Mouse (Mus musculus): Measurements from ENCODE around the gene Sdf2. TPM values are rescaled to one million over a fixed set of nuclear protein-coding genes. Genes with fewer than 3 reads are reported as not detected.

Sdf2 gene
- polyA plus RNA-seq, 1 experiment from 2014 or later = 76.7 TPM

- TF ChIP-seq CTCF (IDR thresholded peaks at IDR 0.05; ENCODE audit: low read depth) = no peak
- WGBS = 86% methylated on average over 7 of the region's 7 CpGs
- DNase-seq (no peak), ATAC-seq (ENCODE audit: insufficient read depth) (no peak)
- H3K9ac ChIP-seq = no peak overlapping the region
- no peak overlapping the region for H3K4me2 ChIP-seq
- no peak overlapping the region for H3K4me3 ChIP-seq (ENCODE audit: low read depth, low read length)
- no peak overlapping the region for H3K27ac ChIP-seq (ENCODE audit: low read depth)
- no peaks in the 10 kb centered on the region for H3K4me1 ChIP-seq (ENCODE audit: insufficient read depth)
- H3K9me3 ChIP-seq (ENCODE audit: low read depth, low read length) = no peaks in the 10 kb centered on the region
- no peaks in the 10 kb centered on the region for H3K27me3 ChIP-seq (ENCODE audit: insufficient read depth, low read length)
- H3K36me3 ChIP-seq (ENCODE audit: insufficient read depth) = peaks cover 85% of the 10 kb centered on the region
These were observed 43.7 kb downstream of the Sdf2 start for GRCm38 (mm10) chr11:78289146-78289763.

GRCm38 (mm10) chr11:78290654-78291053, 45.1 kb downstream of the Sdf2 start, which contains the start of gene BC030499:
TSS of gene BC030499 (plus strand) at chr11:78290841.
- no peaks in the 10 kb centered on the region for H3K27me3 ChIP-seq (ENCODE audit: insufficient read depth, low read length)
- ATAC-seq (ENCODE audit: insufficient read depth) = no peak
- no peaks in the 10 kb centered on the region for H3K4me1 ChIP-seq (ENCODE audit: insufficient read depth)
- WGBS = 89% methylated on average over 4 of the region's 4 CpGs
- H3K9ac ChIP-seq = no peak within 1 kb of the TSS
- H3K27ac ChIP-seq (ENCODE audit: low read depth) = no peak within 1 kb of the TSS
- no peak within 1 kb of the TSS for H3K4me3 ChIP-seq (ENCODE audit: low read depth, low read length)
- no peaks in the 10 kb centered on the region for H3K9me3 ChIP-seq (ENCODE audit: low read depth, low read length)
- TF ChIP-seq CTCF (IDR thresholded peaks at IDR 0.05; ENCODE audit: low read depth) = no peak
- H3K36me3 ChIP-seq (ENCODE audit: insufficient read depth) = peaks cover 71% of the 10 kb centered on the region
- DNase-seq = no peak
- no peak within 1 kb of the TSS for H3K4me2 ChIP-seq

GRCm38 (mm10) chr11:78294585-78294984, 49.0 kb downstream of the Sdf2 start:
- Histone ChIP-seq H3K27ac (ENCODE audit: low read depth) (no peak overlapping the region), H3K36me3 (ENCODE audit: insufficient read depth) (peaks cover 33% of the 10 kb centered on the region), H3K9me3 (ENCODE audit: low read depth, low read length) (no peaks in the 10 kb centered on the region), H3K9ac (no peak overlapping the region), H3K27me3 (ENCODE audit: insufficient read depth, low read length) (no peaks in the 10 kb centered on the region), H3K4me3 (ENCODE audit: low read depth, low read length) (no peak overlapping the region), H3K4me1 (ENCODE audit: insufficient read depth) (no peaks in the 10 kb centered on the region), H3K4me2 (no peak overlapping the region)
- ATAC-seq (ENCODE audit: insufficient read depth) (no peak), DNase-seq (no peak)
- no peak for TF ChIP-seq CTCF (IDR thresholded peaks at IDR 0.05; ENCODE audit: low read depth)
- WGBS = 91% methylated on average over 6 of the region's 6 CpGs

GRCm38 (mm10) chr11:78300917-78301316, 55.4 kb downstream of the Sdf2 start:
- peak overlapping the region; percentile 87 for H3K4me3 ChIP-seq (ENCODE audit: low read depth, low read length)
- H3K9ac ChIP-seq = peak overlapping the region; percentile 83
- no peak for TF ChIP-seq CTCF (IDR thresholded peaks at IDR 0.05; ENCODE audit: low read depth)
- H3K27ac ChIP-seq (ENCODE audit: low read depth) = peak overlapping the region; percentile 60; the same call in 1 of the 2 replicates
- H3K4me2 ChIP-seq = peak overlapping the region; percentile 76
- DNase-seq (no peak), ATAC-seq (ENCODE audit: insufficient read depth) (peak; percentile 42)
- H3K4me1 ChIP-seq (ENCODE audit: insufficient read depth) = no peaks in the 10 kb centered on the region
- 61% methylated on average over 7 of the region's 7 CpGs for WGBS
- no peaks in the 10 kb centered on the region for H3K27me3 ChIP-seq (ENCODE audit: insufficient read depth, low read length)
- peaks cover 29% of the 10 kb centered on the region for H3K36me3 ChIP-seq (ENCODE audit: insufficient read depth)
- H3K9me3 ChIP-seq (ENCODE audit: low read depth, low read length) = no peaks in the 10 kb centered on the region

GRCm38 (mm10) chr11:78301357-78302084, 56.0 kb downstream of the Sdf2 start, which contains the start of gene Spag5:
TSS of gene Spag5 (plus strand) at chr11:78301529.
- H3K9me3 ChIP-seq (ENCODE audit: low read depth, low read length) = no peaks in the 10 kb centered on the region
- H3K4me3 ChIP-seq (ENCODE audit: low read depth, low read length) = peak within 1 kb of the TSS; percentile 87
- TF ChIP-seq CTCF (IDR thresholded peaks at IDR 0.05; ENCODE audit: low read depth) = no peak
- peak within 1 kb of the TSS; percentile 86 for H3K27ac ChIP-seq (ENCODE audit: low read depth)
- peak; percentile 100 for ATAC-seq (ENCODE audit: insufficient read depth)
- H3K4me2 ChIP-seq = peak within 1 kb of the TSS; percentile 76
- no peaks in the 10 kb centered on the region for H3K27me3 ChIP-seq (ENCODE audit: insufficient read depth, low read length)
- H3K4me1 ChIP-seq (ENCODE audit: insufficient read depth) = no peaks in the 10 kb centered on the region
- DNase-seq = peak; percentile 97
- WGBS = under 1% methylated on average over 49 of the region's 49 CpGs
- peaks cover 34% of the 10 kb centered on the region for H3K36me3 ChIP-seq (ENCODE audit: insufficient read depth)
- H3K9ac ChIP-seq = peak within 1 kb of the TSS; percentile 83

Other genes starting within 250 kb of the Sdf2 start
- gene Dhrs13, start 213.5 kb upstream of the Sdf2 start, polyA plus RNA-seq (2014; fragmentation: Nextera tagmentation; extraction: Ambion mirVana) = 17.7 and 22.7 TPM in 2 replicates
- gene Flot2, start 207.8 kb upstream of the Sdf2 start, polyA plus RNA-seq (2014; fragmentation: Nextera tagmentation; extraction: Ambion mirVana) = 51.4 and 57.4 TPM in 2 replicates
- gene Eral1, start 165.4 kb upstream of the Sdf2 start, polyA plus RNA-seq (2014; fragmentation: Nextera tagmentation; extraction: Ambion mirVana) = 37.5 and 38.5 TPM in 2 replicates
- 17.8 and 17.9 TPM in 2 replicates for gene Fam222b, start 151.1 kb upstream of the Sdf2 start, polyA plus RNA-seq (2014; fragmentation: Nextera tagmentation; extraction: Ambion mirVana)
- 73.8 and 75.6 TPM in 2 replicates for gene Traf4, start 80.2 kb upstream of the Sdf2 start, polyA plus RNA-seq (2014; fragmentation: Nextera tagmentation; extraction: Ambion mirVana)
- gene Nek8, start 69.1 kb upstream of the Sdf2 start, polyA plus RNA-seq (2014; fragmentation: Nextera tagmentation; extraction: Ambion mirVana) = 15.3 and 17.2 TPM in 2 replicates
- gene Tlcd1, start 69.0 kb upstream of the Sdf2 start, polyA plus RNA-seq (2014; fragmentation: Nextera tagmentation; extraction: Ambion mirVana) = 19.2 and 21.6 TPM in 2 replicates
- gene Rpl23a, start 62.2 kb upstream of the Sdf2 start, polyA plus RNA-seq (2014; fragmentation: Nextera tagmentation; extraction: Ambion mirVana) = 1,638 and 1,710 TPM in 2 replicates
- 140 TPM in 2 replicates for gene Rab34, start 57.3 kb upstream of the Sdf2 start, polyA plus RNA-seq (2014; fragmentation: Nextera tagmentation; extraction: Ambion mirVana)
- gene Proca1, start 52.4 kb upstream of the Sdf2 start, polyA plus RNA-seq (2014; fragmentation: Nextera tagmentation; extraction: Ambion mirVana) = 2.8 TPM in 2 replicates
- gene Supt6, start 241 bp downstream of the Sdf2 start, polyA plus RNA-seq (2014; fragmentation: Nextera tagmentation; extraction: Ambion mirVana) = 25.8 and 27.9 TPM in 2 replicates
- gene 2610507B11Rik, start 16.0 kb downstream of the Sdf2 start, polyA plus RNA-seq (2014; fragmentation: Nextera tagmentation; extraction: Ambion mirVana) = 71.2 and 76.8 TPM in 2 replicates
- 0.45 and 0.66 TPM in 2 replicates for gene BC030499, start 45.1 kb downstream of the Sdf2 start, polyA plus RNA-seq (2014; fragmentation: Nextera tagmentation; extraction: Ambion mirVana)
- gene Spag5, start 55.8 kb downstream of the Sdf2 start, polyA plus RNA-seq (2014; fragmentation: Nextera tagmentation; extraction: Ambion mirVana) = 54.2 and 59.8 TPM in 2 replicates
- gene Aldoc, start 77.2 kb downstream of the Sdf2 start, polyA plus RNA-seq (2014; fragmentation: Nextera tagmentation; extraction: Ambion mirVana) = 4.4 and 5.0 TPM in 2 replicates
- 69.9 and 76.0 TPM in 2 replicates for gene Pigs, start 82.7 kb downstream of the Sdf2 start, polyA plus RNA-seq (2014; fragmentation: Nextera tagmentation; extraction: Ambion mirVana)
- gene Unc119, start 97.7 kb downstream of the Sdf2 start, polyA plus RNA-seq (2014; fragmentation: Nextera tagmentation; extraction: Ambion mirVana) = 36.8 and 43.1 TPM in 2 replicates
- gene Foxn1, start 140.8 kb downstream of the Sdf2 start, polyA plus RNA-seq (2014; fragmentation: Nextera tagmentation; extraction: Ambion mirVana) = not detected in 2 replicates
- not detected in 2 replicates for gene Slc13a2, start 176.5 kb downstream of the Sdf2 start, polyA plus RNA-seq (2014; fragmentation: Nextera tagmentation; extraction: Ambion mirVana)
- gene Slc46a1, start 220.0 kb downstream of the Sdf2 start, polyA plus RNA-seq (2014; fragmentation: Nextera tagmentation; extraction: Ambion mirVana) = 13.5 and 14.3 TPM in 2 replicates

Measured in lung, embryonic 14.5 days (tissue).